Mouse (Mus musculus) stomach, postnatal 0 days (tissue): ENCODE data around the gene Git2.

Source experiments
- CTCF ChIP-seq: IDR thresholded peaks from 2 replicates; pipeline ENCODE4 v1.5.1; 2016; ENCODE audit warnings: antibody characterized with exemption, low read depth, mild to moderate bottlenecking, moderate library complexity
- EP300 ChIP-seq: optimal IDR thresholded peaks from 2 replicates; pipeline ENCODE3; 2016; ENCODE audit warnings: antibody characterized with exemption

DNA sequence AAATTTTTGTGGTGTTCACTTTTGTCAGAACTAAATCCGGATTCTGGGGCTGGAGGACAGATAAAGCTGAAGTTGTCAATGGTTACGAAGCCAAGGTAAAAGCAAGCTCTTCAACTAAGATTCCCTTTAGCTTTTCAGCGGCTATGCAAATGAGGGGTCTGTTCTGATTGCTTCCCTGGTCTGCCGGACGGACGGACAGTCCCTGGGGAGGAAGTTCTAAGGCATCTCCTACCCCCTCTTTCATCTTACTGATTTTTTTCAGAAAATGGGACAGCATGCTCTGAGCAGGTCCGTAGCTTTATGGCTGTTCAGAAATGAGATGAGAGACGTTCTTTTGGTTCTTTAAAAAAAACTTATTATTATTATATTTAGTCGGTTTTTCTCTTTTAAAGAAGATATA is 20.3 kb upstream of the Git2 start:
- TF ChIP-seq EP300 = no peak
- TF ChIP-seq CTCF = no peak
